Mouse (Mus musculus) midbrain, embryonic 14.5 days (tissue): ENCODE data around the gene Lrpprc. TPM values are rescaled to one million over a fixed set of nuclear protein-coding genes. Genes with fewer than 3 reads are reported as not detected.

ENCODE experiments used
- ATAC-seq: fragments of 200-750 bp; cut with Nextera tagmentation; 2 replicates; pipeline ENCODE4 v1.8.0; 2017; ENCODE audit warnings: moderate number of reproducible peaks, moderate library complexity; ENCODE audit not compliant: low FRiP score, low TSS enrichment
- DNase-seq: peaks from one replicate; pipeline ENCODE4 v3.0.0-alpha.2; 2015
- H3K27ac ChIP-seq: fragments of 300-500 bp; sonication (generic); replicated peaks from 2 replicates; pipeline ENCODE4 v1.5.1; 2014; ENCODE audit warnings: mild to moderate bottlenecking, low read depth, low read length, moderate library complexity
- H3K27me3 ChIP-seq: fragments of 300-500 bp; sonication (generic); 2 replicates; pipeline ENCODE4 v1.6.1; 2014; ENCODE audit warnings: low read length, control low read depth, mixed read lengths; ENCODE audit not compliant: control insufficient read depth, insufficient read depth
- H3K36me3 ChIP-seq: fragments of 300-500 bp; sonication (generic); 2 replicates; pipeline ENCODE4 v1.6.1; 2014; ENCODE audit warnings: low read length, control low read depth; ENCODE audit not compliant: control insufficient read depth, insufficient read depth
- H3K4me1 ChIP-seq: fragments of 300-500 bp; sonication (generic); 2 replicates; pipeline ENCODE4 v1.6.1; 2014; ENCODE audit warnings: mild to moderate bottlenecking, antibody characterized with exemption, low read length, control low read depth; ENCODE audit not compliant: control insufficient read depth, insufficient read depth
- H3K4me2 ChIP-seq: fragments of 300-500 bp; sonication (generic); 2 replicates; pipeline ENCODE4 v1.6.1; 2014; ENCODE audit warnings: mild to moderate bottlenecking, low read length, moderate library complexity
- H3K4me3 ChIP-seq: fragments of 300-500 bp; sonication (generic); replicated peaks from 2 replicates; pipeline ENCODE4 v1.5.1; 2014; ENCODE audit warnings: low read depth, low read length
- H3K9ac ChIP-seq: fragments of 300-500 bp; sonication (generic); replicated peaks from 2 replicates; pipeline ENCODE4 v1.6.1; 2014; ENCODE audit warnings: mild to moderate bottlenecking, low read length, moderate library complexity
- H3K9me3 ChIP-seq: fragments of 300-500 bp; sonication (generic); 2 replicates; pipeline ENCODE4 v1.6.1; 2016; ENCODE audit warnings: low read length, control low read depth, mixed read lengths; ENCODE audit not compliant: control insufficient read depth
- WGBS: fragments of 180-500 bp; shearing (Covaris S2); extraction: QIAGEN DNeasy Blood & Tissue Kit; methylation state at CpG from one replicate; pipeline ENCODE4 v1.1.7; 2014; 5-methylcytosine and 5-hydroxymethylcytosine counted together
- polyA plus RNA-seq: library from polyadenylated mRNA; unstranded; fragments of >200 nt; fragmentation: Nextera tagmentation; extraction: Ambion mirVana; gene quantifications from 2 replicates; pipeline ENCODE4 v1.2.1, GENCODE M21; 2014

Lrpprc gene
- polyA plus RNA-seq, 1 experiment from 2014 or later = 51.4 TPM

GRCm38 (mm10) chr17:84677595-84677994, 113.0 kb downstream of the Lrpprc start:
- no peak overlapping the region for H3K9ac ChIP-seq
- H3K9me3 ChIP-seq = no peaks in the 10 kb centered on the region
- no peak overlapping the region for H3K4me2 ChIP-seq
- no peak for ATAC-seq
- 92% methylated on average over 11 of the region's 11 CpGs for WGBS
- DNase-seq = no peak
- H3K4me1 ChIP-seq = peaks cover 11% of the 10 kb centered on the region
- no peak overlapping the region for H3K27ac ChIP-seq
- H3K4me3 ChIP-seq = no peak overlapping the region
- H3K27me3 ChIP-seq = peaks cover 14% of the 10 kb centered on the region; the same call in 1 of the 2 replicates
- no peaks in the 10 kb centered on the region for H3K36me3 ChIP-seq

- no peaks in the 10 kb centered on the region for H3K9me3 ChIP-seq
- no peak within 1 kb of the TSS for H3K27ac ChIP-seq
- peaks cover 11% of the 10 kb centered on the region for H3K4me1 ChIP-seq
- H3K4me2 ChIP-seq = peak within 1 kb of the TSS; percentile 59
- peak; percentile 51 for DNase-seq
- peak within 1 kb of the TSS; percentile 30 for H3K4me3 ChIP-seq
- ATAC-seq = no peak
- H3K27me3 ChIP-seq = peaks cover 14% of the 10 kb centered on the region; the same call in 1 of the 2 replicates
- peak within 1 kb of the TSS; percentile 37; the same call in 1 of the 2 replicates for H3K9ac ChIP-seq
- 3% methylated on average over 24 of the region's 24 CpGs for WGBS
- H3K36me3 ChIP-seq = no peaks in the 10 kb centered on the region
Measured at GRCm38 (mm10) chr17:84675951-84676366, 114.6 kb downstream of the Lrpprc start, which contains the start of gene Abcg8. Abcg8 (plus strand) TSS chr17:84676302.

GRCm38 (mm10) chr17:84675204-84675603, 115.4 kb downstream of the Lrpprc start:
- no peak overlapping the region for H3K9ac ChIP-seq
- no peak overlapping the region for H3K4me2 ChIP-seq
- DNase-seq (no peak), ATAC-seq (no peak)
- 48% methylated on average over 4 of the region's 4 CpGs for WGBS
- H3K27me3 ChIP-seq = peaks cover 14% of the 10 kb centered on the region; the same call in 1 of the 2 replicates
- no peak overlapping the region for H3K4me3 ChIP-seq
- peaks cover 11% of the 10 kb centered on the region for H3K4me1 ChIP-seq
- no peak overlapping the region for H3K27ac ChIP-seq
- H3K36me3 ChIP-seq = no peaks in the 10 kb centered on the region
- no peaks in the 10 kb centered on the region for H3K9me3 ChIP-seq

GRCm38 (mm10) chr17:84674048-84674447, 116.5 kb downstream of the Lrpprc start:
- H3K27ac ChIP-seq = no peak overlapping the region
- no peaks in the 10 kb centered on the region for H3K9me3 ChIP-seq
- H3K9ac ChIP-seq = no peak overlapping the region
- DNase-seq (peak; percentile 43), ATAC-seq (no peak)
- 5% methylated on average over 7 of the region's 7 CpGs for WGBS
- no peak overlapping the region for H3K4me3 ChIP-seq
- H3K4me1 ChIP-seq = peaks cover 11% of the 10 kb centered on the region
- peaks cover 14% of the 10 kb centered on the region; the same call in 1 of the 2 replicates for H3K27me3 ChIP-seq
- H3K36me3 ChIP-seq = no peaks in the 10 kb centered on the region
- no peak overlapping the region for H3K4me2 ChIP-seq

- no peak overlapping the region for H3K27ac ChIP-seq
- H3K36me3 ChIP-seq = no peaks in the 10 kb centered on the region
- no peak overlapping the region for H3K9ac ChIP-seq
- ATAC-seq = no peak
- peaks cover 11% of the 10 kb centered on the region for H3K4me1 ChIP-seq
- no peaks in the 10 kb centered on the region for H3K9me3 ChIP-seq
- peaks cover 14% of the 10 kb centered on the region; the same call in 1 of the 2 replicates for H3K27me3 ChIP-seq
- DNase-seq = peak; percentile 38
- 71% methylated on average over 16 of the region's 16 CpGs for WGBS
- no peak overlapping the region for H3K4me2 ChIP-seq
- H3K4me3 ChIP-seq = no peak overlapping the region
Measured at GRCm38 (mm10) chr17:84672376-84673369, 117.9 kb downstream of the Lrpprc start.

GRCm38 (mm10) chr17:84667848-84668247, 122.7 kb downstream of the Lrpprc start:
- Histone ChIP-seq H3K27me3 (no peaks in the 10 kb centered on the region), H3K4me2 (no peak overlapping the region), H3K9me3 (no peaks in the 10 kb centered on the region), H3K4me1 (no peaks in the 10 kb centered on the region), H3K9ac (no peak overlapping the region), H3K36me3 (no peaks in the 10 kb centered on the region), H3K27ac (no peak overlapping the region), H3K4me3 (no peak overlapping the region)
- ATAC-seq (no peak), DNase-seq (no peak)
- 89% methylated on average over 3 of the region's 3 CpGs for WGBS

GRCm38 (mm10) chr17:84665691-84666090, 124.9 kb downstream of the Lrpprc start:
- 54% methylated on average over 9 of the region's 9 CpGs for WGBS

GRCm38 (mm10) chr17:84665053-84665452, 125.5 kb downstream of the Lrpprc start:
- no peak for ATAC-seq
- Histone ChIP-seq H3K27me3 (no peaks in the 10 kb centered on the region), H3K4me2 (no peak overlapping the region), H3K9ac (no peak overlapping the region), H3K4me1 (no peaks in the 10 kb centered on the region), H3K4me3 (no peak overlapping the region), H3K27ac (no peak overlapping the region), H3K9me3 (no peaks in the 10 kb centered on the region), H3K36me3 (no peaks in the 10 kb centered on the region)
- 76% methylated on average over 10 of the region's 10 CpGs for WGBS
- DNase-seq = no peak

More at GRCm38 (mm10) chr17:84665691-84666090, 124.9 kb downstream of the Lrpprc start:
- no peak overlapping the region for H3K4me3 ChIP-seq
- no peaks in the 10 kb centered on the region for H3K4me1 ChIP-seq
- H3K9ac ChIP-seq = no peak overlapping the region
- no peaks in the 10 kb centered on the region for H3K9me3 ChIP-seq
- H3K27ac ChIP-seq = no peak overlapping the region
- no peak for ATAC-seq
- no peaks in the 10 kb centered on the region for H3K36me3 ChIP-seq
- H3K27me3 ChIP-seq = no peaks in the 10 kb centered on the region
- no peak overlapping the region for H3K4me2 ChIP-seq
- no peak for DNase-seq
